Mouse (Mus musculus) kidney, postnatal 0 days (tissue): ENCODE results near the gene Olfr466. TPM values are rescaled to one million over a fixed set of nuclear protein-coding genes. Genes with fewer than 3 reads are reported as not detected.
A peak's percentile ranks its signal among the peaks of the same experiment; 100 is the strongest.

Experiments
- ATAC-seq: fragments of 200-750 bp; cut with Nextera tagmentation; replicated peaks from 2 replicates; pipeline ENCODE4 v1.8.0; 2017; ENCODE audit warnings: low read depth, moderate number of reproducible peaks, moderate TSS enrichment, moderate library complexity; ENCODE audit not compliant: low FRiP score
- DNase-seq: peaks from one replicate; pipeline ENCODE4 v3.0.0-alpha.2; 2016; ENCODE audit warnings: low spot score
- H3K27ac ChIP-seq: fragments of 300-500 bp; sonication (generic); 2 replicates; pipeline ENCODE4 v1.5.1; 2014; ENCODE audit warnings: mild to moderate bottlenecking
- H3K27me3 ChIP-seq: fragments of 300-500 bp; sonication (generic); 2 replicates; pipeline ENCODE4 v1.6.1; 2014; ENCODE audit warnings: low read length, mixed read lengths; ENCODE audit not compliant: insufficient read depth
- H3K36me3 ChIP-seq: fragments of 300-500 bp; sonication (generic); 2 replicates; pipeline ENCODE4 v1.6.1; 2014; ENCODE audit warnings: low read length, mixed read lengths; ENCODE audit not compliant: insufficient read depth
- H3K4me1 ChIP-seq: fragments of 300-500 bp; sonication (generic); replicated peaks from 2 replicates; pipeline ENCODE4 v1.6.1; 2014; ENCODE audit warnings: antibody characterized with exemption, low read length, mixed read lengths; ENCODE audit not compliant: insufficient read depth
- H3K4me2 ChIP-seq: fragments of 300-500 bp; sonication (generic); 2 replicates; pipeline ENCODE4 v1.6.1; 2014; ENCODE audit warnings: mild to moderate bottlenecking, low read length, moderate library complexity, mixed read lengths
- H3K4me3 ChIP-seq: fragments of 300-500 bp; sonication (generic); replicated peaks from 2 replicates; pipeline ENCODE4 v1.5.1; 2014; ENCODE audit warnings: low read depth, low read length
- H3K9ac ChIP-seq: fragments of 300-500 bp; sonication (generic); 2 replicates; pipeline ENCODE4 v1.6.1; 2014; ENCODE audit warnings: low read depth, low read length
- H3K9me3 ChIP-seq: fragments of 300-500 bp; sonication (generic); replicated peaks from 2 replicates; pipeline ENCODE4 v1.6.1; 2016; ENCODE audit warnings: low read length, inconsistent platforms, mixed read lengths
- CTCF ChIP-seq: IDR thresholded peaks from 2 replicates; pipeline ENCODE4 v1.5.1; 2016; ENCODE audit warnings: antibody characterized with exemption, low read depth, mild to moderate bottlenecking, moderate library complexity
- WGBS: fragments of 180-500 bp; shearing (Covaris S2); extraction: QIAGEN DNeasy Blood & Tissue Kit; methylation state at CpG from one replicate; pipeline ENCODE4 v1.1.7; 2014; 5-methylcytosine and 5-hydroxymethylcytosine counted together
- polyA plus RNA-seq: library from polyadenylated mRNA; unstranded; fragments of >200 nt; fragmentation: Nextera tagmentation; extraction: Ambion mirVana; gene quantifications from 2 replicates; pipeline ENCODE4 v1.2.1, GENCODE M21; 2015

Gene Olfr466
- polyA plus RNA-seq, 1 experiment from 2014 or later = not detected

DNA sequence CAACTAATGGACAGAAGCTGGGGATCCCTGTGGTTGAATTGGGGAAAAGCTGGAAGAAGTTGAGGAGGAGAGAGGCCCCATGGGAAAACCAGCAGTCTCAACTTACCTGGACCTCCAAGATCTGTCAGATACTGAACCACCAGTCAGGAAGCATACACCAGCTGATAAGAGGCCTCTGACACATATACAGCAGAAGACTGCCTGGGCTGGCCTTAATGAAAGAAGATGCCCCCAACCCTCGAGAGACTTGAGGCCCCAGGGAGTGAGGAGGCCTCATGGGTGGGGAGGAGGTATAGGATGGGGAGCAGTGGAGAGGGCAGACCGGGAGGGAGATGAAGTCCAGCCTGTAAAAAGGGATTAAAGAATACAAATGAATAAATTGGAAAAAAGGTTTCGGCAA lies 29.1 kb upstream of the Olfr466 start:
- Histone ChIP-seq H3K9ac (no peak overlapping the region), H3K4me3 (no peak overlapping the region), H3K27me3 (no peaks in the 10 kb centered on the region), H3K36me3 (no peaks in the 10 kb centered on the region), H3K9me3 (no peaks in the 10 kb centered on the region), H3K4me2 (no peak overlapping the region), H3K4me1 (no peaks in the 10 kb centered on the region), H3K27ac (no peak overlapping the region)
- no peak for TF ChIP-seq CTCF
- DNase-seq = no peak
- ATAC-seq = no peak
- 68% methylated on average over 3 of the region's 3 CpGs for WGBS

DNA sequence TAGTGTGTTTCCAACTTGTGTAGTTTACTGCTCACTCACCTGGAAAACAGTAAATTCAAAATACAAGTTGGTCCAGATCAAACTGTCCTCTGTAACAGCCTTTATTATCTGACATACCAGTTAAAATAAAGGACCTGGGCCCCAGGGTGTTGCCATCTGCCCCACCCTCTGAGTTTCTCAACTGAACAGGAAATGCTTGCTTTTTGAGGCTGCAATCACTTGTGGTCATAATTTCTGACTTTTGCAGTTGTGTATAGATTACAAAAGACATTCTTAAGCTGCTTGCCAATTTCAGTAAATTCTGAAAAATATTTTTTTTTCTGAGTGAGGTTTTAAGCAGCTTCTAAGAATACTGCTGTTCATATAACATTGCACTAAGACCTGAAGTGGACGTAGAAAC lies 27.9 kb upstream of the Olfr466 start:
- H3K27me3 ChIP-seq = no peaks in the 10 kb centered on the region
- 74% methylated on average over 1 of the region's 1 CpGs for WGBS
- no peak overlapping the region for H3K27ac ChIP-seq
- H3K4me1 ChIP-seq = no peaks in the 10 kb centered on the region
- no peak for TF ChIP-seq CTCF
- no peak for ATAC-seq
- no peak overlapping the region for H3K4me3 ChIP-seq
- no peak overlapping the region for H3K9ac ChIP-seq
- DNase-seq = no peak
- H3K9me3 ChIP-seq = no peaks in the 10 kb centered on the region
- H3K4me2 ChIP-seq = no peak overlapping the region
- H3K36me3 ChIP-seq = no peaks in the 10 kb centered on the region

DNA sequence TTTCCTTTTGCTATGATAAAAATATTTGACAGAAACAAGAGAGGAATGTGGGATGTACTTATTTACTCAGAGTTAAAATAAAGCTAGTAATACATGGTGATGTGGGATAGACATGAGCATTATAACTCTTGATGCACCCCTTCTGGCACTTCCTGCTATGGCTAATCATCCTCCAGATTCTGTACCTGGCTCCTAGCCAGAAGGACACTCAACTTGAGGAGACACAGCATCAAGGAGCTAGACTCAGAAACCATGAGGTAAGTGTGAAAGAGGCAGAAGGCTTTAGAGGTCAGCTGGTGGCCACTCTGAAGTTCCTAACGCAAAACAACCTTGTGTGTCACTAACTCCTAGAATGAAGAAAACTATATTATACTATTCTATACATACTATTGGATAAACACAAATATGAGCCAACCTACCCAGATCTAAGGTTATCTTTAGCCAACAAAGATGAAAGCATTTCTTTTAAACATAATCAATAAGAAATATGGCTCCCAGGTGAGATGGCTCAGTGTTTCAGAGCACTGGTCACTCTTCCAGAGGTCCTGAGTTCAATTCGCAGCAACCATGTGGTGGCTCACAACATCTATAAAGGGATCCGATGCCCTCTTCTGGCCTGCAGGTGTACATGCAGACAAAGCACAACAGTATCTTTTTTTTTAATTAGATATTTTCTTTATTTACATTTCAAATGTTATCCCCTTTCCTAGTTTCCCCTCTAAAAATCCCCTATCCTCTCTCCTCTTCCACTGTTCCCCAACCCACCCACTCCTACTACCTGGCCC lies 22.8 kb upstream of the Olfr466 start:
- H3K4me2 ChIP-seq = no peak overlapping the region
- no peaks in the 10 kb centered on the region for H3K27me3 ChIP-seq
- DNase-seq (no peak), ATAC-seq (no peak)
- 64% methylated on average over 3 of the region's 3 CpGs for WGBS
- no peaks in the 10 kb centered on the region for H3K9me3 ChIP-seq
- H3K4me3 ChIP-seq = no peak overlapping the region
- no peak overlapping the region for H3K27ac ChIP-seq
- H3K36me3 ChIP-seq = no peaks in the 10 kb centered on the region
- H3K4me1 ChIP-seq = no peaks in the 10 kb centered on the region
- 0 out of 2 replicates have a peak, but pooled peaks have one; percentile 31 for TF ChIP-seq CTCF
- H3K9ac ChIP-seq = no peak overlapping the region

DNA sequence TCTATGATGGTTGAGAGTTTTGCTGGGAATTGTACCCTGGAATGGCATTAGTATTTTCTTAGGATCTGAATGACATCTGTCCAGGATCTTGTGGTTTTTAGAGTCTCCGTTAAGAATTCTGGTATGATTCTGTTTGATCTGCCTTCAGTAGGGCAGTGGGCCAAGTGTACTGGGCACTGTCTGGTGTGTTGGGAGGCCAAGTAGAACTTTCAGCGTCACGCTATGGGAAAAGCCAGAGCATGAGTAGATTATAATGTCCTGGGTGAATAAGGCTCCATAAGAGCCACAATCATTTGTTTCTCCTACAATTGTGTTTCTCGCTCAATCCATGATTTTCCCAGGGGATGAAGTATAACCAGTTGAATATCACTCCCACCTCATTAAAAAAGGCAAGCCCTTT lies 12.3 kb upstream of the Olfr466 start, which contains the start of gene Olfr465-ps1:
TSS of gene Olfr465-ps1 (plus strand) at position 301 of the 400 bp plus-strand sequence.
- ATAC-seq = no peak
- Histone ChIP-seq H3K9me3 (no peaks in the 10 kb centered on the region), H3K27me3 (no peaks in the 10 kb centered on the region), H3K27ac (no peak within 1 kb of the TSS), H3K4me1 (no peaks in the 10 kb centered on the region), H3K9ac (no peak within 1 kb of the TSS), H3K36me3 (no peaks in the 10 kb centered on the region), H3K4me3 (no peak within 1 kb of the TSS), H3K4me2 (no peak within 1 kb of the TSS)
- 85% methylated on average over 4 of the region's 4 CpGs for WGBS
- no peak for TF ChIP-seq CTCF
- DNase-seq = no peak

DNA sequence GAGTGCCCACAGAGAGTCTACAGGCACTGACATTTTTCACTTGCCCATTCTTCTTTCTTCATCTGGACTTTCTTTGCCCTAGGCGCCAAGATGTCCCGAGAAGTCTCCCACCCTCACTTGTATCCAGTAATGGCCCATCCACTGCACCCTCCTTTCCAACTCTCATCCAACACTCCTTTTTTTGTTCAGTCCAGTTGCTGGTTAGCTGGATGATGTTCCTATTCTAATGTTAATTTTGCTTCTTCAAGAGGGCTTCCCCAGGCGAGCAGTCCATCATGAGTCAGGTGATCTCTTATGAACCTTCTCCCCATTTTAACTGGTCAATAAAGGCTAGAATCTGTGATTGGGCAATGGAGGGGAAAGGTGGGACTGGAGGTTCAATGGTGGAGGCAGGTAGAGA lies 24.1 kb downstream of the Olfr466 start:
- WGBS = 92% methylated on average over 3 of the region's 3 CpGs
- H3K4me3 ChIP-seq = no peak overlapping the region
- no peaks in the 10 kb centered on the region for H3K9me3 ChIP-seq
- no peak for ATAC-seq
- no peaks in the 10 kb centered on the region for H3K27me3 ChIP-seq
- no peak overlapping the region for H3K4me2 ChIP-seq
- no peak overlapping the region for H3K9ac ChIP-seq
- no peaks in the 10 kb centered on the region for H3K36me3 ChIP-seq
- DNase-seq = no peak
- H3K27ac ChIP-seq = no peak overlapping the region
- no peaks in the 10 kb centered on the region for H3K4me1 ChIP-seq
- no peak for TF ChIP-seq CTCF

DNA sequence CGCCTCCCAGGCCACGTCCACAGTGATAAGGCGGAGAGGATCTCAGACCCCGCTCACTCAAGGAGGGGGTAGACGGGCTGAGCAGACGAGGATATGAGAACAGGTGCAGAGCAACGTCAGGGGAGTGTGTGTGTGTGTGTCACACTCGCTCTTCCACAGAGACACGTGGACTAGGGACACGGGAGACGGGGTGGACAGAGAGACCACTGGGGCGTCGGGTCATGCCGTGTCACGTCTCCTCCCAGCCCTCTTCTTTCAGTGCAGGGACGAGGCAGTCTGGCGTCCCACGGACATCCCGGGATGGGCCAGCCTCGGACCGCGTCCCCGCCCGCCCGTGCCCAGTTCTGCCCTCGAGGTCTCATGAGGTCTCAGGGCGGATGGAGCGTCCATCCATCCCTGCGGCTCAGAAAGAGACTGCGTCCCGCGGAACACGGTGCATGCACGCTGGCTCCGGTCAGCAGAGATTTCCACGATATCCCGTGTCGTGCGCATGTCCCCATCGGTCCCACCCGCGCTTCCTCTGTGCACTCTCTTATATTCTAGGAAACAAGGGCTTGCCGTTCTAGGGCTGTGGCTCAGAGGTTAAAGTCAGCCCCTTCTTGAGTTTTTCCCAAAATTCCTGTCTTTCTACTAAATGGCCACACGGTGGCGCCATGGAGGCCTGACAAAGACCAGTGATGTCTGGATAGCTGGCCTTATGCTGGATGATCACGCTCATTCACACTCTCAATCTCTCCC lies 25.9 kb downstream of the Olfr466 start:
- peak; percentile 73 for TF ChIP-seq CTCF
- ATAC-seq (peak; percentile 75), DNase-seq (peak; percentile 64)
- H3K4me3 ChIP-seq = no peak overlapping the region
- no peaks in the 10 kb centered on the region for H3K9me3 ChIP-seq
- H3K27ac ChIP-seq = no peak overlapping the region
- H3K4me2 ChIP-seq = peak overlapping the region; percentile 49
- H3K4me1 ChIP-seq = no peaks in the 10 kb centered on the region
- no peaks in the 10 kb centered on the region for H3K36me3 ChIP-seq
- 18% methylated on average over 46 of the region's 46 CpGs for WGBS
- H3K27me3 ChIP-seq = no peaks in the 10 kb centered on the region
- no peak overlapping the region for H3K9ac ChIP-seq
